Mouse (Mus musculus) erythroblast, embryonic 14.5 days (primary cell): ENCODE results near the gene Nudt22.

Experiments
- GATA1 ChIP-seq: IDR thresholded peaks from 2 replicates; pipeline ENCODE4 v1.6.1; 2012; ENCODE audit warnings: low read length, inconsistent platforms, mixed read lengths
- TAL1 ChIP-seq: IDR thresholded peaks from 3 replicates; pipeline ENCODE4 v1.6.1; 2012; ENCODE audit warnings: low read length, inconsistent platforms, mixed read lengths

DNA sequence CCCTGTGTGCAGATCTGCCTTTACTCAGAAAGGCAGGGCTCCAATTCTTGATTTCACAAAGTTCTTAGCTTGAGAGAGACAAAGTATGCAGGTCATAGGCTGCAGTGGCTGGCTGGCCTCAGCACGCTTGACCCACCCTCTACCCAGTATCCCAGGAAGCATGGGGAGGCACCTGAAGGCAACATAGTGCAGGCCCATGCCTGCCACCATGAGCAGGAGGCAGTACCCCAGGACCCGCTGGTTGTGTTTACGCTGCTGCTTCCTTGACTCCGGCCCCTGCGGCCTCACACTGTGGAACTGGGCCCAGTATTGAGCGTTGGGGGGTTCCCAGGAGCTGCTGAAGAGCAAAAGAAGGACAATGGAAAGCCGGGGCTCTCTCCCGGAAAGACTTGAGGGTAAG, 6.7 kb downstream of the Nudt22 start:
- no peak for TF ChIP-seq TAL1
- no peak for TF ChIP-seq GATA1
